Mouse (Mus musculus) heart, postnatal 25 days (tissue): ENCODE results near the gene Kri1. TPM values are rescaled to one million over a fixed set of nuclear protein-coding genes. Genes with fewer than 3 reads are reported as not detected.
"Not testable (repeated sequence)": the region's sequence is repeated elsewhere in the genome, so short reads cannot be mapped to it uniquely, and the experiment has no call there.

Source experiments
- DNase-seq: peaks from one replicate; pipeline ENCODE4 v3.0.0; 2022; ENCODE audit warnings: low spot score
- intact Hi-C: fragments of 180-260 bp; cut with DNase I; formaldehyde crosslinking; loops from one replicate; pipeline ENCODE4 v1.15.1; 2025
- total RNA-seq, 2 experiments: library from RNA; stranded (reverse); gene quantifications; 2 replicates each; pipeline ENCODE4 v1.2.3; 2021

The Kri1 gene
- total RNA-seq, 2 experiments from 2014 or later = 15.9 to 17.4 TPM

DNA sequence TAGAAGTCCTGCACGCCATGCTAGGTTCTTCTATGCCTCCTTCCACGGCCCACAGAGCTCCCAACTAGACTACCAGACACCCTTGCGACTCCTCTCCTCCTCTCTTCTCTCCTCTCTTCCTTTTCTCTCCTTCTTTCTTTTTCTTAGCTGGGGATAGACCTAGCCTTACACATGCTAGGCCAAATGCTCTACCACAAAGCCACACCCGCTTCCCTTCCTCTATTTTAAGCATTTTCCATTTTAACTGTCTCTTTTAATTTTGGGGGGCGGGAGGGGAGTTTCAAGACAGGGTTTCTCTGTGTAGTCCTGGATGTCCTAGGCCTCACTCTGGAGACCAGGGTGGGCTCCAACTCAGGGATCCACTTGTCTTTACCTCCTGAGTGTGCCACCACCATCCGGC lies 31.0 kb upstream of the Kri1 start:
- intact Hi-C loops = no loop called here
- DNase-seq = no peak

GRCm38 (mm10) chr9:21316696-21317095 lies 28.9 kb upstream of the Kri1 start:
- intact Hi-C loops = no loop called here
- DNase-seq = no peak

- no peak for DNase-seq
- intact Hi-C loops = no loop called here
These were observed 27.7 kb upstream of the Kri1 start for GRCm38 (mm10) chr9:21315421-21315820.

DNA sequence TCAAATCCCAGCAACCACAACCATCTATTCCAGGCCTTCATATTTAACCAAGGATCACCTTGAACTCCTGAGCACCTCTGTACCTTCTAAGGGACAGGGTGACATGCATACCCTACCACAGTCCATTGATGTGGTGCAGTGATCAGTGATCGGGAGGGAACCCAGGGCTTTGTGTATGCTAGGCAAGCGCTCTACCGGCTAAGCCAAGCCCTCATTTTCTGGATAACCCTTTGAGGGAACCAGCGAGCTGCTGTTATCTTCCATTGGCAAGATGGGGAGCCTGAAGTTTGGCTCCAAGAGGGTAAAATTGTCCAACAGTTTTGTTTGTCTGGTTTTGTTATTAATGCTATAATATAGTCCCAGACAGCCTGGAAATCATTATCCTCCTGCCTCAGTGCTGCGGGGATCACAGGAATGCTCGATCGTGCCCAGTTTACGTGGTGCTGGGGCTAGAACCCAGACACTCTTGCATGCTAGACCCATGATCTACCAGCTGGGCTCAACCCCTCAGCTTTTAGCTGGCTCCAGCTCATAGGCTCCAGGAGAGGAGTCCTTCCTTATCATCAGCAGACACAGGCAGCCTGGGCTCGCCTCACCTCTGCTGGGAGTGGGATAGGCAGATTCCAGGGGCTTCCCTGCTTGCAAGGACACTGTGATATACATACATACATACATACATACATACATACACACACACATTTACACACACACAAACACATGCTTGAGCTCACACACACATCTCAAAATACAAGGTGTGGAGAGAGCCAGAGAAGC lies 26.8 kb upstream of the Kri1 start:
- intact Hi-C loops = no loop called here
- no peak for DNase-seq

GRCm38 (mm10) chr9:21313394-21313793 lies 25.6 kb upstream of the Kri1 start:
- intact Hi-C loops = loop anchor here (1.0 kb wide), 2 partner anchors 44 to 96 kb away; no protein-coding TSS in a partner anchor
- DNase-seq = peak; percentile 71

GRCm38 (mm10) chr9:21312134-21312533 lies 24.4 kb upstream of the Kri1 start, which contains the start of gene Ap1m2:
Gene Ap1m2, minus strand, starts transcription at chr9:21312337.
- intact Hi-C loops = no loop called here
- DNase-seq = no peak

DNA sequence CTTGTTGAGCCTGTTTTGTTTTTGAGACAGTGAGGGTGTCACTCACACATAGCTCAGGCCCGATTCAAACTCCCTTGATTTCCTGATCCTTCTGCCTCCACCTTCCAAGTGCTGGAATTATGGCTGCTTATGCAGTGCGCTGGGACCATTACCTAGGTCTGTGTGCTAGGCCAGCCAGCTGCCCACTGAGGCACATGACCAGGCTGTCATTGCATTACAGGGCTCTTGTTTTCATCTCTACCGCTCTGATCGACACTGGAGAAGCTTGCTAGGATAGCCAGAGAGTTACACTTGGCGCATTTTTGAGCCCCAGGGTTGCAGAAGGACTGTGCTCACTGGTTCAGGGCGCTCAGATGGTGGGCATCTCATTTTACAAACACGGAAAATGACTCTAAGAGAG lies 23.9 kb upstream of the Kri1 start:
- no peak for DNase-seq
- intact Hi-C loops = no loop called here

- intact Hi-C loops = no loop called here
- no peak for DNase-seq
These were observed 21.5 kb upstream of the Kri1 start for GRCm38 (mm10) chr9:21309150-21309741.

GRCm38 (mm10) chr9:21305065-21305464 lies 17.3 kb upstream of the Kri1 start:
- DNase-seq = no peak
- intact Hi-C loops = no loop called here

DNA sequence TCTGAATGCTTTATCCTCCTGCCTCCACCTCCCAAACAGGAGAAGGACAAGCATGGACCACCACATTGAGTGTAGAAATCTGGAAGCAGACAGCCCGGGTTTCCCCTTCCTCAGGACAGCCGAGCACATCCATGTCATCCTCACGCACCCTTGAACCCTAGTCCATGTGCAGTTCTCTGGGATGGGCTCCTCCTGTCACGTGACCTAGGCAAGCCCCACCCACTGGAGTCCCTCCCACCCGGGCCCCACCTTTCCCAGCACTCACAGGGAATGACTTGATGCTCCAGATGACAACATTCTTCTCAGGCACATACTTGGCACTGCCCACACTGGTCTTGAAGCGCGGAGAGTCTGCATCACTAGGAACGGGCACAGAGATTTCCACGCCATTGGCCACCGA lies 11.2 kb upstream of the Kri1 start:
- intact Hi-C loops = no loop called here

GRCm38 (mm10) chr9:21292271-21292670 lies 4.5 kb upstream of the Kri1 start:
- DNase-seq = no peak
- intact Hi-C loops = loop anchor here (5.0 kb wide), 1 partner anchor 50 kb away; no protein-coding TSS in a partner anchor

More for the DNA sequence above, 11.2 kb upstream of the Kri1 start:
- DNase-seq = no peak

DNA sequence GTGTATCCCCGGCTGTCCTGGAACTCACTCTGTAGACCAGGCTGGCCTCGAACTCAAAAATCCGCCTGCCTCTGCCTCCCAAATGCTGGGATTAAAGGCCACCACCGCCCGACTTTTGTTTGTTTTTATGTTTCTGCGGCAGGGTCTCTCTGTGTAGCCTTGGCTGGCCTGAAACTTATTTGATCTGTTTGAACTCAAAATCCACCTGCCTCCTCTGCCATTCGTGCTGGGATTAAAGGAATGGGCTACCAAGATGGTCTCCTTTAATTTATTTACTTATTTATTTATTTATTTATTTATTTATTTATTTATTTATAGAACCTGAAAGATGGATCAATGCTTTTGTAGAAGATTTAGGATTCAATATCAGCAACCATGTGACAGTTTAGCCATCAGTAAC lies 4.1 kb upstream of the Kri1 start:
- intact Hi-C loops = loop anchor here (5.0 kb wide), 1 partner anchor 50 kb away; no protein-coding TSS in a partner anchor
- DNase-seq = not testable (repeated sequence)

DNA sequence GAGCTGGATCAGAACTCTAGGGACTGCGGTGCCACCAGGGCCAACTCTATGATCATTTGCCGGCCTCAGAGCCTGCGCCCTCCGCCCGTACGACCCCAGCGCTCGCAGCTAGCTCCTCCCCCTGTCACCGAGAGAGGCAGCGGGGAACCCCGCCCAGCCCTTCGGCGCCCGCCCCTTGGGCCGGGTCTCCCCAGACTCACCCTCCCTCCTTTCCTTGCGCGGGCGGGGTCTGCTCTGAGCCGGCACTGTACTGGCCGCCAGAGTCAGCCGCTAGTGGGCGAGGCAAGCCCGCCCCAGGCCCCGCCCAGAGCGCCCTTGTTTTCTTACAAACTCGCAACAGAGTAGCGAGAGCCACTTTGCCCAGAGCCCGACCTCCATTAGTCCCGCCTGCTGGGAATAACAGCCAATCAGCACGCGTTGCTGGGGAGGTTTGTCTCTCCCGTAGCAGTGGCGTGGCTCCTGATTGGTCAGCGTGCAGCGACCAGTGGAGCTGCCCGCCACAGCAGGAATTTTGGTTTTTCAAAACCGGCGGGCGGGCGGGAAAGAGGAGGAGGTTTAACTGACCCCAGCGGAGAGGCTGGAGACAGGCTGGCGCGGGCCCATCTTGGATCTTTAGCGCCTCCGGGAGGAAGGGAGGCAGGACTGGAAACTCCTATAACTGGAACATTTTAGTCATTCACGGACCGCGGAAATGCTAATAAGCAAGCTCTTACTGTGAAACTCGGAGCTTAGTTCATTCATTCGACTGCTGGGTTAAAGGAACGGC lies 3.4 kb upstream of the Kri1 start, which contains the start of gene Cdkn2d:
Cdkn2d (minus strand) TSS at position 386 of the 766 bp plus-strand sequence.
- intact Hi-C loops = loop anchor here (5.0 kb wide), 1 partner anchor 49 kb away; no protein-coding TSS in a partner anchor
- DNase-seq = peak; percentile 100

GRCm38 (mm10) chr9:21290589-21290988 lies 2.8 kb upstream of the Kri1 start:
- intact Hi-C loops = loop anchor here (5.0 kb wide), 1 partner anchor 48 kb away; no protein-coding TSS in a partner anchor
- no peak for DNase-seq

- intact Hi-C loops = no loop called here
- no peak for DNase-seq
These were observed 1.5 kb upstream of the Kri1 start for GRCm38 (mm10) chr9:21289337-21289671.

DNA sequence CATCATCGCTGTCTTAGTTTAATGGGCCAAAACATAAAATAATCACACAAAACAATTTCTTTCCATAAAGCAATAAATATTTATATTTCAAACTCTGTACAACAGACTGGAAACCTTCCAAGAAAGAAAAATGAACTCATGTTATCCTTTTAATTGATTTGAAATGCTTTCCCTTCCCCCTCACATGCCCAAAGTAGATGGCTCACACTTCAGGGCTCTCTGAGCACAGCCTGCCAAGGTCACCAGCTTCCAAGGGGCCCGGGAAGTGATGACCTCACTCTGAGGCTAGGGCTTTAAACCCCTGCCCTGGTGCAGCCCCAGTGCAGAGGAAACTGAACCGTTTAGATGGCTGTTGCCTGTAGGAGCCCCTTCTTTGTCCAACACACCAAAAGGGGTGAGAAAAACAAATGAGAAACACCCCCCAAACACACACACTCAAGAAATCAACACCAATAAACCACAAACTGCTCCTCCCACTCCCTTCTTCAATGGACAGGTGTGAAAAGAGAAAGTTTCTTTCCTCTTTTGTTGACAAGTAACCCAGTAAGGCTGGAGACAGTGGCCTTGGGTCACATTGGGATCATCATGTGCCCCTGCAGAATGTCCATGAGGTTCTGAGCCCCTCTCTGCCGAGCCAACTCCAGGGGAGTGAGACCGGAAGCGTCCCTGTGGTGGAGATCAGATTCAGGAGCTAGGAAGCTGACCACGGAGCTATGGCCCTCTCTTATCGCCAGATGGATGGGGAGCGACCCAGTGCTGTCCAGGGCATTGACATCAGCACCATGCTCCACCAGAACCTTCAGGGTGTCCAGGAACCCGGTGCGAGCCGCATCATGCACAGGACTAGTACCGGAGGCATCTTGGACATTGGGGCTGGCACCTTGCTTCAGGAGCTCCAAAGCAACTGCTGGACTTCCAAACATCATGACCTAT lies 901 bp upstream of the Kri1 start:
- intact Hi-C loops = no loop called here
- DNase-seq = no peak

DNA sequence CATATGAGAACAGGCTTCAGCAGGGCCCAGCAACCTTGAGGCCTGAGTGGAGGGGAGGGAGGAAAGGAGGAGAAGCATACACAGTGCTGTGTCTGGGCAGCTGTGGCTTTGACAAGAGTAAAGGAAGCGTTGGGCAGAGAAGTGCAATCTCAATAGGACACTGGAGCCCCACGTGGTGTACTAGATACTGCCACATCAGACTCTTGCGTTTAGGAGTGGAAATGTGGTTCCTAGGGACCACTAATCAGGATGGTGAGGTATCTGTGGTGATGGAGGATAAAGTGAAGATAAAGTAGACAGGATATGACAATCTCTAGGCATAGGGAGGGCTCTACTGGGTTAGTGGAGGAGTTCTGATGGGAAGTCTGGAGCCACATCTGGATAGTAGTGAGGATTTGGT lies 1.0 kb downstream of the Kri1 start:
- DNase-seq = no peak

GRCm38 (mm10) chr9:21283994-21284393 lies 3.8 kb downstream of the Kri1 start:
- intact Hi-C loops = no loop called here
- DNase-seq = no peak

More for the DNA sequence above, 1.0 kb downstream of the Kri1 start:
- intact Hi-C loops = loop anchor here (2.0 kb wide), 1 partner anchor 22 kb away; the partner anchor contains the start of gene Atg4d

DNA sequence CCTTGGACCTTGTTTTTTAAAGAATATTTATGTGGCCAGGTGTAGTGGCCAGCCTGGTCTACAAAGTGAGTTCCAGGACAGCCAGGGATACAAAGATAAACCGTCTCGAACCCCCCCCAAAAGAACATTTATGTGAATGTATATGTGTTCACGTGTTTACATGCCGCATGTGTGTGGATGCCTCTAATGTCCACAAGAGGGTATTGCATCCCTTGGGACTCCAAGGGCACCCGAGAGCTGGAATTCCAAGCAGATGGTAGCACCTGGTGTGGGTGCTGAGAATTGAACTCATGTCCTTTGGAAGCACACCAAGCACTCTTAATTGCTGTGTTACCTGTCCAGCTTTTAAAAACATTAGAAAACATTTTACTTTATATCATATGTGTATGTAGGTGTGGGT lies 4.2 kb downstream of the Kri1 start:
- intact Hi-C loops = no loop called here
- no peak for DNase-seq
